Mouse (Mus musculus) megakaryocyte progenitor cell, adult 5-6 weeks (primary cell): ENCODE data around the gene Gm20850. TPM values are rescaled to one million over a fixed set of nuclear protein-coding genes. Genes with fewer than 3 reads are reported as not detected.
"Not testable (repeated sequence)": the region's sequence is repeated elsewhere in the genome, so short reads cannot be mapped to it uniquely, and the experiment has no call there.

ENCODE experiments used
- ATAC-seq: replicated peaks from 2 replicates; pipeline ENCODE4 v1.8.0; 2016; ENCODE audit warnings: mild to moderate bottlenecking, moderate TSS enrichment, inconsistent platforms; ENCODE audit not compliant: poor library complexity
- total RNA-seq, 2 experiments: library from RNA; stranded (forward) in 1 of 2; stranded (reverse) in 1 of 2; fragments of 157-497, 149-512 nt in 1 of 2; fragments of 200-1000 nt in 1 of 2; gene quantifications; 2 replicates each; pipeline versions ENCODE4 v1.2.3 to v1.2.4; 2015 to 2017

Gene Gm20850
- total RNA-seq (2015): not detected in 2 replicates
- not detected in 2 replicates for total RNA-seq (2017)

GRCm38 (mm10) chrY:75715022-75715421, at the start of gene Gm20850:
Gm20850 (plus strand) TSS chrY:75715322.
- ATAC-seq: not testable (repeated sequence)
